Mouse (Mus musculus) intestine, embryonic 14.5 days (tissue): ENCODE data around the gene Slc30a2. TPM values are rescaled to one million over a fixed set of nuclear protein-coding genes. Genes with fewer than 3 reads are reported as not detected.

Experiments
- ATAC-seq: fragments of 200-750 bp; cut with Nextera tagmentation; replicated peaks from 2 replicates; pipeline ENCODE4 v1.8.0; 2017; ENCODE audit warnings: low read depth, moderate number of reproducible peaks, moderate TSS enrichment, moderate library complexity; ENCODE audit not compliant: low FRiP score, low TSS enrichment
- DNase-seq: peaks from one replicate; pipeline ENCODE4 v3.0.0-alpha.2; 2018; ENCODE audit warnings: low spot score
- H3K27ac ChIP-seq: fragments of 300-500 bp; sonication (generic); 2 replicates; pipeline ENCODE4 v1.5.1; 2014; ENCODE audit warnings: low read depth, mild to moderate bottlenecking, control low read depth
- H3K27me3 ChIP-seq: fragments of 300-500 bp; sonication (generic); replicated peaks from 2 replicates; pipeline ENCODE4 v1.6.1; 2014; ENCODE audit warnings: low read length, control low read depth; ENCODE audit not compliant: control insufficient read depth, insufficient read depth
- H3K36me3 ChIP-seq: fragments of 300-500 bp; sonication (generic); 2 replicates; pipeline ENCODE4 v1.6.1; 2014; ENCODE audit warnings: low read length, control low read depth; ENCODE audit not compliant: control insufficient read depth, insufficient read depth
- H3K4me1 ChIP-seq: fragments of 300-500 bp; sonication (generic); replicated peaks from 2 replicates; pipeline ENCODE4 v1.6.1; 2014; ENCODE audit warnings: low read length, control low read depth, mixed read lengths; ENCODE audit not compliant: control insufficient read depth, insufficient read depth
- H3K4me2 ChIP-seq: fragments of 300-500 bp; sonication (generic); 2 replicates; pipeline ENCODE4 v1.6.1; 2014; ENCODE audit warnings: low read length
- H3K4me3 ChIP-seq: fragments of 300-500 bp; sonication (generic); 2 replicates; pipeline ENCODE4 v1.5.1; 2014; ENCODE audit warnings: low read depth, low read length, control low read depth, mixed read lengths
- H3K9ac ChIP-seq: fragments of 300-500 bp; sonication (generic); 2 replicates; pipeline ENCODE4 v1.6.1; 2014; ENCODE audit warnings: mild to moderate bottlenecking, low read length
- H3K9me3 ChIP-seq: fragments of 300-500 bp; sonication (generic); 2 replicates; pipeline ENCODE4 v1.6.1; 2016; ENCODE audit warnings: low read length, control low read depth; ENCODE audit not compliant: control insufficient read depth
- WGBS: fragments of 180-500 bp; shearing (Covaris S2); extraction: QIAGEN DNeasy Blood & Tissue Kit; methylation state at CpG from one replicate; pipeline ENCODE4 v1.1.7; 2014; 5-methylcytosine and 5-hydroxymethylcytosine counted together
- polyA plus RNA-seq: library from polyadenylated mRNA; unstranded; fragments of >200 nt; fragmentation: Nextera tagmentation; extraction: Ambion mirVana; gene quantifications from 2 replicates; pipeline ENCODE4 v1.2.1, GENCODE M21; 2014

Slc30a2 gene
- polyA plus RNA-seq, 1 experiment from 2014 or later = 0.26 TPM

- H3K36me3 ChIP-seq = no peaks in the 10 kb centered on the region
- H3K4me3 ChIP-seq = no peak within 1 kb of the TSS
- 0 out of 2 replicates have a peak within 1 kb of the TSS, but pooled peaks have one; percentile 7 for H3K9ac ChIP-seq
- no peak for ATAC-seq
- WGBS = 26% methylated on average over 11 of the region's 11 CpGs
- H3K9me3 ChIP-seq = no peaks in the 10 kb centered on the region
- H3K4me2 ChIP-seq = no peak within 1 kb of the TSS
- DNase-seq = no peak
- H3K4me1 ChIP-seq = no peaks in the 10 kb centered on the region; the same call in 1 of the 2 replicates
- H3K27ac ChIP-seq = no peak within 1 kb of the TSS
- no peaks in the 10 kb centered on the region for H3K27me3 ChIP-seq
These were observed 28.1 kb upstream of the Slc30a2 start, which contains the start of gene Trim63 for GRCm38 (mm10) chr4:134314876-134315275. TSS of gene Trim63 (plus strand) at chr4:134315120.

DNA sequence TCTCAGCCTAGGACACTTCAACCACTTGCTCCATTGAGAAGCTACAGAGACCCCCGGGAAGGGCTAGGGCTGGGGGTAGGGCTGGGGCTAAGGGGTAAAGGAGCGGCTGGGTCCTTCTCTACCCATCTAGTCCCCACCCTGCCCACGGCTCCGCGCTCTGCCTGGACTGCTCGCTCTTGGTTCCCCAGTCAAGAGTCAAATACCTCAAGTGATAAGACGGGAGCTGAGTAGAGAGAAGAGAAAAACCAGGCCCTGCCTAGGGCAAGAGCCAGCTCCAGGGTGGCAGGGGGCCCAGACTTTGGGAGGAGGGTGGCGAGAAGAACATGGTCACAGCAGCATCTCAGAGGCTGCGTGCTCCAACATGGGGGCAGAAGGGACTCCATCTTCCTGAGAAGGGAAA is 27.5 kb upstream of the Slc30a2 start:
- no peaks in the 10 kb centered on the region for H3K27me3 ChIP-seq
- ATAC-seq (no peak), DNase-seq (no peak)
- H3K4me1 ChIP-seq = no peaks in the 10 kb centered on the region; the same call in 1 of the 2 replicates
- H3K9ac ChIP-seq = no peak overlapping the region
- H3K27ac ChIP-seq = no peak overlapping the region
- WGBS = 53% methylated on average over 9 of the region's 9 CpGs
- H3K4me3 ChIP-seq = no peak overlapping the region
- H3K36me3 ChIP-seq = no peaks in the 10 kb centered on the region
- H3K9me3 ChIP-seq = no peaks in the 10 kb centered on the region
- no peak overlapping the region for H3K4me2 ChIP-seq

DNA sequence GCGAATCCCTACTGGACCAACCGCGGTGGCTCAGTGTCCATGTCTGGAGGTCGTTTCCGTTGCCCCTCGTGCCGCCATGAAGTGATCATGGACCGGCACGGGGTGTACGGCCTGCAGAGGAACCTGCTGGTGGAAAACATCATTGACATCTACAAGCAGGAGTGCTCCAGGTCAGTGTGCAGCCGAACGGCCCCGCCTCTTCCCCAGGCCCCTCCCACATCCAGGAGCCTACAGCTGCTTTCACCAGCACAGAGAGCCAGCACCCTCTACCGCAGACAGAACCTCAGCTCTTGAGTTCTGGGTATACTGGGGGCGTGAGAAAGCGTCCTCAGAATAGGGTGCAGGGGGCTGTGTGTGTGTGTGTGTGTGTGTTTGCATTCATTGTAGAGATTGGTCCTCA is 26.6 kb upstream of the Slc30a2 start:
- WGBS = 50% methylated on average over 16 of the region's 16 CpGs
- ATAC-seq = no peak
- no peaks in the 10 kb centered on the region for H3K36me3 ChIP-seq
- H3K27ac ChIP-seq = no peak overlapping the region
- no peaks in the 10 kb centered on the region for H3K9me3 ChIP-seq
- no peaks in the 10 kb centered on the region for H3K27me3 ChIP-seq
- no peak for DNase-seq
- no peak overlapping the region for H3K9ac ChIP-seq
- H3K4me1 ChIP-seq = no peaks in the 10 kb centered on the region; the same call in 1 of the 2 replicates
- no peak overlapping the region for H3K4me2 ChIP-seq
- H3K4me3 ChIP-seq = no peak overlapping the region

- H3K9me3 ChIP-seq = no peaks in the 10 kb centered on the region
- WGBS = 87% methylated on average over 5 of the region's 5 CpGs
- H3K4me3 ChIP-seq = no peak overlapping the region
- no peak overlapping the region for H3K27ac ChIP-seq
- H3K9ac ChIP-seq = no peak overlapping the region
- H3K27me3 ChIP-seq = no peaks in the 10 kb centered on the region
- H3K4me2 ChIP-seq = no peak overlapping the region
- DNase-seq = no peak
- H3K4me1 ChIP-seq = no peaks in the 10 kb centered on the region; the same call in 1 of the 2 replicates
- no peak for ATAC-seq
- H3K36me3 ChIP-seq = no peaks in the 10 kb centered on the region
These were observed 23.9 kb upstream of the Slc30a2 start for GRCm38 (mm10) chr4:134319074-134319473.

DNA sequence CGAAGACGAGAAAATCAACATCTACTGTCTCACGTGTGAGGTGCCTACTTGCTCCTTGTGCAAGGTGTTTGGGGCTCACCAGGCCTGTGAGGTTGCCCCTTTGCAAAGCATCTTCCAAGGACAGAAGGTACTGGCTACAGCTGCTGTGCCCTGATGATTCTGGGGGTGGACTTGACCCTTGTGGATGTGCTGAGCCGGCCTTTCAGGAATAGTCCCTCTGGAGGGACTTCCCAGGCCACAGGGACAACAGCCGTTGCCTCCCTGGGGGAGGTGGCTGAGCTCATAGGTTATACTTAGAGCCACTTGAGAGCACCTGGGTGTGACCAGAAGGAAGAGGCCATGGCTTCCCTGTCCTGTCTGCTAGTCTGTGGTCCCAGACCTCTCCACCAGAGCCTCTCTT is 23.3 kb upstream of the Slc30a2 start:
- WGBS = 68% methylated on average over 5 of the region's 5 CpGs
- Histone ChIP-seq H3K4me1 (no peaks in the 10 kb centered on the region; the same call in 1 of the 2 replicates), H3K9ac (no peak overlapping the region), H3K27me3 (no peaks in the 10 kb centered on the region), H3K9me3 (no peaks in the 10 kb centered on the region), H3K36me3 (no peaks in the 10 kb centered on the region), H3K27ac (no peak overlapping the region), H3K4me2 (no peak overlapping the region), H3K4me3 (no peak overlapping the region)
- ATAC-seq = no peak
- DNase-seq = no peak

- Histone ChIP-seq H3K4me2 (no peak overlapping the region), H3K9ac (no peak overlapping the region), H3K9me3 (no peaks in the 10 kb centered on the region), H3K4me1 (no peaks in the 10 kb centered on the region; the same call in 1 of the 2 replicates), H3K27ac (no peak overlapping the region), H3K4me3 (no peak overlapping the region), H3K27me3 (no peaks in the 10 kb centered on the region), H3K36me3 (no peaks in the 10 kb centered on the region)
- no peak for DNase-seq
- no peak for ATAC-seq
- 65% methylated on average over 3 of the region's 3 CpGs for WGBS
These were observed 21.5 kb upstream of the Slc30a2 start for GRCm38 (mm10) chr4:134321524-134321923.

DNA sequence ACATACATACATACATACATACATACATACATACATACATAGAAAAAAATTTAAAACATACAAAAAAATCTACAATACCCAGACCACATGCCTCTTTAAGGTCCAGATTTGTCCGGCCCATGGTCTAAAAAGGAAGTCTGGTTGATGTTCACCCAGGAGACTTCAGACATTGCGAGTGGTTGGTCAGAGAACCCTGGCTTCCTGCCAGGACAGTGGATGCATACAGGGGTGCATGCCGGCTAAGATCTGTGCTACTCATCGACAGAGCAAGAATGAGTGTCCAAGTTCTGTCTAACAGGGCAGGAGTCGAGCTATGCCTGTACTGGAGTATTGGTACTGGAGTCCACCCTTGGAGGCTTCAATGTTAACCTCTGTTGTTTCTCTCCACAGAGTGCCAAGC is 18.3 kb upstream of the Slc30a2 start:
- no peaks in the 10 kb centered on the region for H3K36me3 ChIP-seq
- H3K4me1 ChIP-seq = no peaks in the 10 kb centered on the region; the same call in 1 of the 2 replicates
- no peaks in the 10 kb centered on the region for H3K9me3 ChIP-seq
- no peak overlapping the region for H3K4me2 ChIP-seq
- DNase-seq = no peak
- H3K27me3 ChIP-seq = no peaks in the 10 kb centered on the region
- no peak overlapping the region for H3K4me3 ChIP-seq
- ATAC-seq = no peak
- H3K9ac ChIP-seq = no peak overlapping the region
- WGBS = 66% methylated on average over 5 of the region's 5 CpGs
- H3K27ac ChIP-seq = no peak overlapping the region

- Histone ChIP-seq H3K27me3 (no peaks in the 10 kb centered on the region), H3K4me2 (no peak overlapping the region), H3K4me1 (no peaks in the 10 kb centered on the region; the same call in 1 of the 2 replicates), H3K27ac (no peak overlapping the region), H3K4me3 (no peak overlapping the region), H3K9me3 (no peaks in the 10 kb centered on the region), H3K9ac (no peak overlapping the region), H3K36me3 (no peaks in the 10 kb centered on the region)
- no peak for DNase-seq
- ATAC-seq = no peak
- WGBS = 62% methylated on average over 5 of the region's 5 CpGs
These were observed 16.0 kb upstream of the Slc30a2 start for GRCm38 (mm10) chr4:134326859-134327530.

DNA sequence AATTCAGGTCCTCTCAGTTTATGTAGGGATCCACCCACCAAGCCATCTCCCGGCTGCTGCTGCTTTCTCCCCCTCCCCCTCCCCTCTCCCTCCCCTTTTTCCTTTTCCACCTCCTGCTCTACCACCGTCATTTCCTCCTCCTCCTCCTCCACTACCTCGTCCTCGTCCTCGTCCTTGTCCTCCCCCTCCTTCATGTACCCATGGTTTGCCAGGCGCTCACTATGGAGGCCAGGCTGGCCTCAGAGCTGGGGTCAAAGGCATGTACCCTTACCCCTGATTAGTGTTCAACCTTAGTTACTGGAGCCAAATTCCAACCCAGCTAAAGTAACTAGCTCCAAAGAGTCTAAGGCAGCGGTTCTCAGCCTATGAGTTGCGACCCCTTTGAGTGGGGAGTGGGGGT is 14.8 kb upstream of the Slc30a2 start:
- WGBS = 53% methylated on average over 8 of the region's 8 CpGs

More for the DNA sequence above, 14.8 kb upstream of the Slc30a2 start:
- Histone ChIP-seq H3K27ac (no peak overlapping the region), H3K4me1 (no peaks in the 10 kb centered on the region; the same call in 1 of the 2 replicates), H3K27me3 (no peaks in the 10 kb centered on the region), H3K36me3 (no peaks in the 10 kb centered on the region), H3K4me2 (no peak overlapping the region), H3K9ac (no peak overlapping the region), H3K9me3 (no peaks in the 10 kb centered on the region), H3K4me3 (no peak overlapping the region)
- DNase-seq (no peak), ATAC-seq (no peak)
